Mouse (Mus musculus): ENCODE measurements around the gene Tnpo1. TPM values are rescaled to one million over a fixed set of nuclear protein-coding genes. Genes with fewer than 3 reads are reported as not detected.
A peak's percentile ranks its signal among the peaks of the same experiment; 100 is the strongest.

Tnpo1 gene
- polyA plus RNA-seq, 1 experiment from 2014 or later: 46.5 TPM

DNA sequence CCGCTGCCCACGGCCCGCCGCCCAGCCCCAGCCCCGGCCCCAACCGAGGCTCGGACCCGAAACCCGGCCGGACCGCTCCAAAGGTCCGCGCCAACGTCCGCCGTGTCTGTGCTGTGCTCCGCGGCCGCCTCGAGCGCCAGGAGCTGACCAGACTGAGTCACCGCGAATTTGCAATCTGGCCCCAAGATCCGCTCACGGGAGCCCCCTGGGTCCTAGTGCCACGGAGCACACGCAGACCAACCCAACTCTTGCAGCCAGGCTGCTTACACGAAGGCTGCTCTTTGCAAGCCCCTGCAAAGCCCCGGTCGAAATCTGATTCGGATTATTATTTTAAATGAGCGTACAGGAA lies 35.3 kb downstream of the Tnpo1 start:
- TF ChIP-seq CTCF (IDR thresholded peaks at IDR 0.05; ENCODE audit: low read depth): peak; percentile 58
- no peaks in the 10 kb centered on the region for H3K9me3 ChIP-seq (ENCODE audit: low read depth, low read length)
- H3K4me3 ChIP-seq (ENCODE audit: low read depth, low read length): peak overlapping the region; percentile 75
- peak overlapping the region; percentile 99 for H3K27ac ChIP-seq (ENCODE audit: low read depth)
- H3K27me3 ChIP-seq (ENCODE audit: insufficient read depth, low read length): no peaks in the 10 kb centered on the region
- 0 out of 2 replicates have a peak, but pooled peaks cover 3% of the 10 kb centered on the region for H3K4me1 ChIP-seq (ENCODE audit: insufficient read depth)
- H3K9ac ChIP-seq: peak overlapping the region; percentile 94
- DNase-seq: peak; percentile 94
- ATAC-seq (ENCODE audit: insufficient read depth): peak; percentile 93
- H3K4me2 ChIP-seq: peak overlapping the region; percentile 75
- WGBS: under 1% methylated on average over 32 of the region's 32 CpGs
- H3K36me3 ChIP-seq (ENCODE audit: insufficient read depth): peaks cover 28% of the 10 kb centered on the region

DNA sequence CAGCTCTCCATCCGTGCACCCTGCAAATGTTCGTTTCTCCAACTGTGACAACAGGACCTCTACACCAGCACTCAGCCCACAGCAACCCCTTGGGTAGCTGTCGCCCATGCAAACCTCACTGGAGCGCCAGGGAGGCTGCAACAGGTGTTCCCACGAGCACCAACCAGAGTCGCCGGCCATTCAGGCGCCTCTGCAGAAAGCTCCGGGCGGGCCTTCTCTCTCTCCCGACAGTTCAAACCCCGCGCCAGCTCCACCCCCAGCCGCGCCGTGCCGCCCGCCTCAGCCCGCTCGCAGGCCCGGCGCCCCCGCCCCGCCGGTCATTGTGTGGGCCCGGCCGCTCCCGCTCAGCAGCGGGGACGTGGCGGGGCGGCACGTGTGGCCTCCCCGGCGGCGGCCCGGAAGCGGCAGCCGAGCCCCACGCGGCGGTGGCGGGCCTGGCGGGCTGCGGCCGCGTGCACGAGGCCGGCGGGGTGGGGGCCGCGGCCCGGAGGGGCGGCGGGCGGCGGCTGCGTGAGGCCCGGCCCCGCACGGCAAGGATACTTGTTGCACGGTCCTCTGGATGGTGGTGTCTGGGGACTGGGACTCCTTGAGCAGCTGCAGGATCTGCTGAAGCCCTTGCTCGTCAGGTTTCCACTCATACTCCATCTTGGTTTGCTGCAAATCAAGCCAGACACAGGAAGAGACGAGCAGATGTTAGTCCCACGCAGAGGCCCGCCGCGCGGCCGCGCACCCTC lies 35.9 kb downstream of the Tnpo1 start:
- ATAC-seq (ENCODE audit: insufficient read depth): peak; percentile 80
- WGBS: under 1% methylated on average over 71 of the region's 71 CpGs
- H3K4me2 ChIP-seq: peak overlapping the region; percentile 75
- H3K27ac ChIP-seq (ENCODE audit: low read depth): peak overlapping the region; percentile 99
- H3K4me1 ChIP-seq (ENCODE audit: insufficient read depth): 0 out of 2 replicates have a peak, but pooled peaks cover 3% of the 10 kb centered on the region
- H3K27me3 ChIP-seq (ENCODE audit: insufficient read depth, low read length): no peaks in the 10 kb centered on the region
- DNase-seq: peak; percentile 74
- no peaks in the 10 kb centered on the region for H3K9me3 ChIP-seq (ENCODE audit: low read depth, low read length)
- H3K9ac ChIP-seq: peak overlapping the region; percentile 94
- no peak for TF ChIP-seq CTCF (IDR thresholded peaks at IDR 0.05; ENCODE audit: low read depth)
- peaks cover 34% of the 10 kb centered on the region for H3K36me3 ChIP-seq (ENCODE audit: insufficient read depth)
- H3K4me3 ChIP-seq (ENCODE audit: low read depth, low read length): peak overlapping the region; percentile 75

DNA sequence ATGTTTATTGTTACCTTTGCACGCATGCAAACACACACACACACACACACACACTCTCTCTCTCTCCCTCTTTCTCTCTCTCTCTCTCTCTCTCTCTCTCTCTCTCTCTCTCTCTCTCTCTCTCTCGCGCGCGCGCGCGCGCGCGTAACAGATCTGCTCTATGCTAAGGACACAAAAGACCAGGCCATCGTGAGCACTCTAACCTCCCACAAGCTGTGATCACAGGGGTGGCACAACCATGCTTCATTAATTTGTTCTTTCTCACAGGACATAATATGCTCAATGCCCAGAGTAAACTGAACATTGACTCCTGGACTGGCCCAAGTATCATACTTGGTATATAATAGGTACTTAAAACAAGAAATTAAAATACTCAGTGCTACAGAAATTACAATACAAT lies 37.0 kb downstream of the Tnpo1 start:
- peaks cover 45% of the 10 kb centered on the region for H3K36me3 ChIP-seq (ENCODE audit: insufficient read depth)
- H3K27me3 ChIP-seq (ENCODE audit: insufficient read depth, low read length): no peaks in the 10 kb centered on the region
- no peak overlapping the region; the same call in 1 of the 2 replicates for H3K4me3 ChIP-seq (ENCODE audit: low read depth, low read length)
- 88% methylated on average over 11 of the region's 12 CpGs for WGBS
- H3K4me2 ChIP-seq: no peak overlapping the region
- H3K4me1 ChIP-seq (ENCODE audit: insufficient read depth): 0 out of 2 replicates have a peak, but pooled peaks cover 3% of the 10 kb centered on the region
- TF ChIP-seq CTCF (IDR thresholded peaks at IDR 0.05; ENCODE audit: low read depth): no peak
- no peak overlapping the region for H3K27ac ChIP-seq (ENCODE audit: low read depth)
- no peak overlapping the region for H3K9ac ChIP-seq
- no peak for DNase-seq
- H3K9me3 ChIP-seq (ENCODE audit: low read depth, low read length): no peaks in the 10 kb centered on the region
- ATAC-seq (ENCODE audit: insufficient read depth): no peak

DNA sequence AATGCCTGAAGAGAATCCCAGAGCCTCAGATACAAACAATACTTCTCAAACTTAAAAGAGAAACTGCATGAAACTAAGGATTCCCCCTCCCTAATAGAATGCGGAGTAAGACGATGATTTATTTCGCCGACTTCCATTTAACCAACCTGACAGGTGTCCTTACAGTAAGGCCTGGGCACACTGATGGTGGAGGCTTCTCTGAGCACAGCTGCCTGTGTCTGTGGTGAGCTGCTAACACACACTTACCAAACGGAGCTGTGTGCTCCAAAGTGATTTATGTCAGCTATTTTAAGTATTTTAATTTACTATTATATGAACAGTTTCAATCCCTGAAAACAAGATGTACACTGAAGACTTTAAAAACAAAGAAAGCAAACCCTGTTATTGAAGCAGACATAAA lies 42.4 kb downstream of the Tnpo1 start:
- Histone ChIP-seq H3K4me3 (ENCODE audit: low read depth, low read length) (no peak overlapping the region), H3K27me3 (ENCODE audit: insufficient read depth, low read length) (no peaks in the 10 kb centered on the region), H3K9me3 (ENCODE audit: low read depth, low read length) (no peaks in the 10 kb centered on the region), H3K4me1 (ENCODE audit: insufficient read depth) (no peaks in the 10 kb centered on the region), H3K9ac (no peak overlapping the region), H3K27ac (ENCODE audit: low read depth) (no peak overlapping the region), H3K4me2 (no peak overlapping the region), H3K36me3 (ENCODE audit: insufficient read depth) (peaks cover 95% of the 10 kb centered on the region)
- DNase-seq (no peak), ATAC-seq (ENCODE audit: insufficient read depth) (no peak)
- TF ChIP-seq CTCF (IDR thresholded peaks at IDR 0.05; ENCODE audit: low read depth): no peak
- 89% methylated on average over 5 of the region's 5 CpGs for WGBS

DNA sequence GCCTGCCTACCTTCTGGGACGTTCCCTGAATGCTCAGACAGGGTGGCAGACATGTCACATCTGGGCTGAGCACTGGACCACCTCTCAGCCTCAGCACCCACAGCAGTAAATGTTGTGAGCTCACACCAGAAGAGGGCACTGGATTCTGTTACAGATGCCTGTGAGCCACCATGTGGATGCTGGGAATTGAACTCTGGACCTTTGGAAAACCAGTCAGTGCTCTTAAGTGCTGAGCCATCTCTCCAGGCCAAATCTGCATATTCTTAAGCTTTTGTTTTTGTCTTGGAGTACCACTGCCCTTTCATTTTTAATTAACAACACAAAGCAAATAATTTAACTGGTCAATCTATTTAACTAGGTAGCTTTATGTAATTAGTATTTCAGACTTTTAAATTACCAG lies 44.2 kb downstream of the Tnpo1 start:
- peaks cover 96% of the 10 kb centered on the region for H3K36me3 ChIP-seq (ENCODE audit: insufficient read depth)
- DNase-seq (no peak), ATAC-seq (ENCODE audit: insufficient read depth) (no peak)
- no peak overlapping the region for H3K9ac ChIP-seq
- WGBS: 82% methylated on average over 1 of the region's 1 CpGs
- H3K4me3 ChIP-seq (ENCODE audit: low read depth, low read length): no peak overlapping the region
- no peak overlapping the region for H3K27ac ChIP-seq (ENCODE audit: low read depth)
- no peak for TF ChIP-seq CTCF (IDR thresholded peaks at IDR 0.05; ENCODE audit: low read depth)
- no peaks in the 10 kb centered on the region for H3K27me3 ChIP-seq (ENCODE audit: insufficient read depth, low read length)
- no peaks in the 10 kb centered on the region for H3K9me3 ChIP-seq (ENCODE audit: low read depth, low read length)
- no peaks in the 10 kb centered on the region for H3K4me1 ChIP-seq (ENCODE audit: insufficient read depth)
- no peak overlapping the region for H3K4me2 ChIP-seq

DNA sequence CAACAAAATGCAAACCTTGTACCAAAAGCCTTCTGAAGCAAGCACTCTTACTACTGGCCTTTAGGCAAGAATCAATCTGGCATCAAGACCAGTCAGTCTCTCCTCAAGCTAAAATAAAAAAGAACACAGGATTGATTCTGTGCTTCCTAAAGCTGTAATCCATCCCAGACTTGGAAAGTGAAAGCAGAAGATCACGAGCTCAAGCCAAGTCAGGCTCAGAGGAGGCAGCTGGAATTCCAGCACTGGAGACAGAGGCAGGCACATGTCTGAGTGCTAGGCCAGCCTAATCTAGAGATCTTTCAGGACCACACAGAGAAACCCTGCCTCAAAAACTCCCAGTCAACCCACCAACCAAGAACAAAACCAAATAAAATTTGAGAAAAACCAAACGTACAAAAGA lies 45.8 kb downstream of the Tnpo1 start:
- H3K27ac ChIP-seq (ENCODE audit: low read depth): no peak overlapping the region
- DNase-seq (no peak), ATAC-seq (ENCODE audit: insufficient read depth) (no peak)
- peaks cover 89% of the 10 kb centered on the region for H3K36me3 ChIP-seq (ENCODE audit: insufficient read depth)
- no peaks in the 10 kb centered on the region for H3K9me3 ChIP-seq (ENCODE audit: low read depth, low read length)
- no peak overlapping the region for H3K9ac ChIP-seq
- H3K4me3 ChIP-seq (ENCODE audit: low read depth, low read length): no peak overlapping the region
- 54% methylated on average over 2 of the region's 2 CpGs for WGBS
- no peak for TF ChIP-seq CTCF (IDR thresholded peaks at IDR 0.05; ENCODE audit: low read depth)
- H3K4me2 ChIP-seq: no peak overlapping the region
- no peaks in the 10 kb centered on the region for H3K4me1 ChIP-seq (ENCODE audit: insufficient read depth)
- H3K27me3 ChIP-seq (ENCODE audit: insufficient read depth, low read length): no peaks in the 10 kb centered on the region

DNA sequence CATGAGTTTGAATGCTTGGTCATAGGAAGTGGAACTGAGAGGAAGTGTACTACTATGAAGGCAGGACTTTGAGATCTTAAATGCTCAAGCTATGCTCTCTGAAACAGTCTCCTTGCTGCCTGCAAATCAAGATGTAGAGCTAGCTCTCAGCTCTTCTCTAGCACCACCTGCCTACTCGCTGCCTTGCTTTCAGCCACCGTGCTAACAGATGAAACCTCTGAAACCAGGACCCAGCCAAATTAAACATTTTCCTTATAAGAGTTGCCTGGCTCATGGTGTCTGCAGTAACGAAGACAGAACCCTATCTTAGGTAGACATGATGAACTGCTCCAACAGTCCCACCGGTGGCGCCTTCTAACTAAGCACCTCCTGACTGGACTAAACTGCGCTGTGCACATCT lies 46.8 kb downstream of the Tnpo1 start:
- no peak for ATAC-seq (ENCODE audit: insufficient read depth)
- Histone ChIP-seq H3K4me3 (ENCODE audit: low read depth, low read length) (no peak overlapping the region), H3K9ac (no peak overlapping the region), H3K9me3 (ENCODE audit: low read depth, low read length) (no peaks in the 10 kb centered on the region), H3K4me1 (ENCODE audit: insufficient read depth) (no peaks in the 10 kb centered on the region), H3K36me3 (ENCODE audit: insufficient read depth) (peaks cover 87% of the 10 kb centered on the region), H3K27me3 (ENCODE audit: insufficient read depth, low read length) (no peaks in the 10 kb centered on the region), H3K4me2 (no peak overlapping the region), H3K27ac (ENCODE audit: low read depth) (no peak overlapping the region)
- no peak for DNase-seq
- 97% methylated on average over 6 of the region's 6 CpGs for WGBS
- no peak for TF ChIP-seq CTCF (IDR thresholded peaks at IDR 0.05; ENCODE audit: low read depth)
